Mouse (Mus musculus): Measurements from ENCODE around the gene Sgms2. TPM values are rescaled to one million over a fixed set of nuclear protein-coding genes. Genes with fewer than 3 reads are reported as not detected.

Sgms2 gene
- polyA plus RNA-seq, 1 experiment from 2014 or later = 10.5 TPM

DNA sequence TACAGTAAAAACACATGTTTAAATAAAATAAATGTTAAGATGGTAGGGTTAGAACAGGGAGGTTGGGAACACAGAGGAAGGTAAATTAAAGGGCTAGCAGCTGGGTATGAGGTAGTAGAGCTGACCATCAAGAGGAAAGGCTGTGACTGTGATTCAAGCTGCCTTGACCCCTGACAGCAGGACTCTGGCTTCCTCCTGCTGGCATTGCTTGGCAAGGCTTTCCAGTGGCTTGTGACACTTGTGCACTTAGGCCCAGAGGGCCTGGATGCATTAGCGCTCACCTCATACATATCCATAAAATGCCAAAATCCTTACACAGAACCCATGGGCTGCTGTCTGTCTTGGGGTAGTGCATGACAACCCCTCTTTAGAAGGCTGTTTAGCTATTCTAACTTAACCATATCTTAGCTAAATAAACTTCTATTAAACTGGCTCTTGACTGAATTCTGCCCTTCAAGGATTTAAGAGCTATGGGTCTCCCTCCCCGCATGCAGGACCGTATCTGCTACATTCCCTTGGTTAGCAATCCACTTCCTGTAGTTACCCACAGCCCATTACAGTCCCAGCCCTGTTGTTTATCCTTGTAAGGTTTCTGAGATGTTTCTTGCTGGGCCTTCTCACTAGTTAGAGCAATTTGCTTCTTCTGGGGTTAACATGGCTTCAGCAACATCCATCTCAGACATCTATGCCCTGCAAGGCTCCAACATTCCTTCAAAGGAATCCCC is 25.5 kb downstream of the Sgms2 start:
- Histone ChIP-seq H3K27ac (no peak overlapping the region), H3K36me3 (no peaks in the 10 kb centered on the region), H3K4me2 (peak overlapping the region; percentile 22), H3K9ac (no peak overlapping the region), H3K4me1 (peaks cover 24% of the 10 kb centered on the region), H3K27me3 (no peaks in the 10 kb centered on the region), H3K9me3 (replicated peaks) (no peaks in the 10 kb centered on the region), H3K4me3 (replicated peaks) (no peak overlapping the region)
- 68% methylated on average over 3 of the region's 3 CpGs for WGBS
- no peak for ATAC-seq (replicated peaks; ENCODE audit: low FRiP score)

DNA sequence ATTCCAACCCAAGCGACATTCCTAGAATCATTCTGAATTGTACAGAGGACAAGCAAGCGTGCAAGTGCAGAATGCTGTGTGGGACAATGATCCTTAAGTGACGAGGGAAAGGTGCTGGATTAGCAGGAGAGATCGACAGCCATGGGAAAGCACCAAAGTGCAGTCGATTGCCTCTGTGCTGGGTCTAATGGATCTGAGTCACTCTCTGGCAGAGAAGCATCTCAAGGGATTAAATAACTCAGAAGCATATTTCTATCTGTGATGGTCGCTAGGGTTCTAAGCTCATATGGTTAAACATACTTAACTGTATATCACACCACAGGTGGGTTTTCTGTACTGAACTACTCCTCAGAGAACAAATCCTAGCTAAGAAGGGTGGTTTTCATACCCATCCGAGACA is 118.2 kb downstream of the Sgms2 start:
- Histone ChIP-seq H3K9me3 (replicated peaks) (no peaks in the 10 kb centered on the region), H3K27ac (no peak overlapping the region), H3K4me1 (no peaks in the 10 kb centered on the region), H3K27me3 (no peaks in the 10 kb centered on the region), H3K36me3 (no peaks in the 10 kb centered on the region), H3K9ac (no peak overlapping the region), H3K4me3 (replicated peaks) (no peak overlapping the region), H3K4me2 (no peak overlapping the region)
- 85% methylated on average over 7 of the region's 7 CpGs for WGBS
- ATAC-seq (replicated peaks; ENCODE audit: low FRiP score) = no peak

DNA sequence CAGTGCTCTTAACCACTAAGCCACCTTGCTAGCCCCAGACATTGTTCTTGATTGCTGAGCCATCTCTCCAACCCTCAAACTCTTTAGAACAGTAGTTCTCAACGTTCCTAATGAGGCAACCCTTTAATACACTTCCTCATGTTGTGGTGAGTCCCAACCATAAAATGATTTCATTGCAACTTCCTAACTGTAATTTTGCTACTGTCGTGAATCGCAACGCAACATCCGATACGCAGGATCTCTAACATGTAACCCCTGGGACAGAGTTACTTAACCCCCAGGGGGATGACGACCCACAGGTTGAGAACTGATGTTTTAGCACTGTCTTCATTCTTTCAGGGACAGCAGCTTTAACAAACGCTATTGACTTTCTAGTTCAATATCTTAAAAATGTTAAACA is 122.5 kb downstream of the Sgms2 start:
- no peak overlapping the region for H3K9ac ChIP-seq
- peaks cover 18% of the 10 kb centered on the region for H3K4me1 ChIP-seq
- H3K4me2 ChIP-seq = no peak overlapping the region
- no peaks in the 10 kb centered on the region for H3K36me3 ChIP-seq
- H3K9me3 ChIP-seq (replicated peaks) = no peaks in the 10 kb centered on the region
- no peak overlapping the region for H3K27ac ChIP-seq
- WGBS = 90% methylated on average over 8 of the region's 8 CpGs
- ATAC-seq (replicated peaks; ENCODE audit: low FRiP score) = no peak
- no peaks in the 10 kb centered on the region for H3K27me3 ChIP-seq
- H3K4me3 ChIP-seq (replicated peaks) = no peak overlapping the region

DNA sequence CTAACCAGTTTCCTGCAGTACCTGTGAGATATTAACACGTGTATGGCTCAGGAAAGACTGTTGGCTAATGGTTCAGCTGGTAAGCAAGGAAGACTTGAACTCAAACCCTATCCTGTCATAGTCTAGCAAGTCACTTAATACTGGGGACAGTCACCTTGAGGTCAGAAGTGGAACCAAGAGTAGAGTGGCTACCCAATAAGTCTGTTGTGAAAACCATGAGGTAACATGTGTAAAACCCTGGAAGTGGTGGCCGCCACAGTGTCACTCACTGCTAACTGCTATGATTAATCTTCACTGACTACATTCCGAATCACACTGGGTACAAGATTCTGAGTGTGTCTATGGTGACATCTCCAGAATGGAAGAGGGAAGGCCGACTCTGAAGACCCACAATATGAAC is 123.8 kb downstream of the Sgms2 start:
- WGBS = 91% methylated on average over 4 of the region's 4 CpGs
- Histone ChIP-seq H3K9me3 (replicated peaks) (no peaks in the 10 kb centered on the region), H3K27me3 (no peaks in the 10 kb centered on the region), H3K4me1 (peaks cover 21% of the 10 kb centered on the region), H3K9ac (no peak overlapping the region), H3K27ac (no peak overlapping the region), H3K36me3 (no peaks in the 10 kb centered on the region), H3K4me3 (replicated peaks) (no peak overlapping the region), H3K4me2 (no peak overlapping the region)
- no peak for ATAC-seq (replicated peaks; ENCODE audit: low FRiP score)

DNA sequence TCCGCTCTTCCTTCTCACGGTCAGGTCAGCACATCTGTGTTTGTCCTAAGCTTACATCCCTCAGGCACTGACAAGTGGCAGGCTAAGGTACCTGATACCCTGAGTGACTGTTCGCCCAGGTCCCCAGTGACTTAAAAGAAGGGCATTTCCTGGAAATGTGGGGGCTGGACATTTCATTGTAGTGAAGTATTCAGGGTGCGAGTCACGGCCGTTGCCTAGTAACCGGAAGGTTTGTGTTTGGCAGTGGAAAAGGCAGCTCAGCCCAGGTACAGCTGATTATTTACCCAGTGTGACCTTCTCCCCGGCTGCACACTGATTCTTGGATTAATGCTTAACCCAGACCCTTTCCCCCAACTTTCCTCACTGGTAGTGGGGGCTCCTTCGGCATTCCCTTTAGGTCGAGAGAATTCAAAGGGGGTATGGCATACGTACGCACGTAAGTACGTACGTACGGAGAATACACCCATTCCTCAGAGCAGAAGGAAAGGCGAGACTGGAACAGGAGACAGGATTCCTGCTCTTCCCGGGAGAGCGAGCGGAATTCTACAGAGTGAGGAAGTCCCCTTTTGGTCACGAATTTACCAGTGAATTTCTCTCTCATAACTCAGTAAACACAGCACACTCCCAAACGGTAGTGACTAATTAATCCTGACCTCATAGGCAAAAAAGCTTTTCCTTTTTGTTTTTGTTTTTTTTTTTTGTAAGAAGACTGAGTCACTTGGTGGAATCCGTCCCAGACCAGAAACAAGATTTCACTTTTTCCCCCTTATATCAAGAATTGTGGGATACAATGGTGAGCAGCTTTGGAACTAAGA is 126.4 kb downstream of the Sgms2 start:
- ATAC-seq (replicated peaks; ENCODE audit: low FRiP score) = peak; percentile 93
- Histone ChIP-seq H3K36me3 (no peaks in the 10 kb centered on the region), H3K4me1 (peaks cover 21% of the 10 kb centered on the region), H3K27me3 (no peaks in the 10 kb centered on the region), H3K4me2 (peak overlapping the region; percentile 44), H3K4me3 (replicated peaks) (peak overlapping the region; percentile 24), H3K9me3 (replicated peaks) (no peaks in the 10 kb centered on the region), H3K9ac (no peak overlapping the region), H3K27ac (peak overlapping the region; percentile 79)
- WGBS = 45% methylated on average over 23 of the region's 23 CpGs

DNA sequence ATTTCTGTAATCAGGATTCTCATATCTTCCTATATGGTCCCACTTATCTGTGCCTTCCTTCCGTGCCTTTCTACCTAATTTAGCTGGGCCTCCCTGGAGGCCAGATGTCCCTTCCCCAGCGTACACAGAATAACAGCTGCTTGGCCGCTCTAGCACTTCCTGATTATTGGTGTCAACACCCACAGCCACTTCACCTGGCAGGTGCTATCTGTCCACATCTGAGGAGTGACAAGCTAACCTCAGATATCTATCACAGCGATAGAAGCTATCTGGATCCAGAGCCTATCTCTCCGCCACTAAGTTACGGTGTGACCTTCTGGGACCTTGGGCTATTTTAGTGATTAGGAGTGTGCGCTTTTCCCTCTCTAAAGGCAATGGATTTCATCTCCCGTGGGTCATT is 127.0 kb downstream of the Sgms2 start:
- Histone ChIP-seq H3K4me3 (replicated peaks) (peak overlapping the region; percentile 24), H3K4me2 (peak overlapping the region; percentile 44), H3K27ac (peak overlapping the region; percentile 79), H3K9me3 (replicated peaks) (no peaks in the 10 kb centered on the region), H3K27me3 (no peaks in the 10 kb centered on the region), H3K36me3 (no peaks in the 10 kb centered on the region), H3K9ac (no peak overlapping the region), H3K4me1 (peaks cover 24% of the 10 kb centered on the region)
- peak; percentile 23 for ATAC-seq (replicated peaks; ENCODE audit: low FRiP score)
- WGBS = 53% methylated on average over 8 of the region's 8 CpGs

DNA sequence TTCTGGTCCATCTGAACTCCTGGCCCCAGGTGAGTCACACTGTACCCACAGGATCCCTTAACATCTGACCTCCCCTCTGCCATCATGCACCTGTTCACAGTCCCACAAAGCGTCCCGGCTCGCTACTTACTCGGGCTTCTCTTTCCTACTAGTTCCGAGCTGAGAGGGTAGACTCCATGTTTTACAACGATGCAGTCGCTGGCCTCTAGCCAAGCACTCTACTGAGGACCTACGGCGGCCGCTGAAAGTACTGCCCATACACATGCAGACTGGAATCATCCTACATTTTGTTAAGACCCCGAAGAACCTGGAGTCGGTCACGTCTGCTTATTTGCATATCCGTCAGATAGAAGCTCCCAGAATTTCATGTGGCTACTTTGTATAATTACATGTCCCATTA is 127.6 kb downstream of the Sgms2 start:
- no peaks in the 10 kb centered on the region for H3K27me3 ChIP-seq
- no peaks in the 10 kb centered on the region for H3K9me3 ChIP-seq (replicated peaks)
- H3K4me2 ChIP-seq = no peak overlapping the region
- H3K36me3 ChIP-seq = no peaks in the 10 kb centered on the region
- WGBS = 87% methylated on average over 14 of the region's 14 CpGs
- ATAC-seq (replicated peaks; ENCODE audit: low FRiP score) = no peak
- H3K4me1 ChIP-seq = peaks cover 24% of the 10 kb centered on the region
- no peak overlapping the region for H3K9ac ChIP-seq
- no peak overlapping the region; the same call in 1 of the 2 replicates for H3K27ac ChIP-seq
- no peak overlapping the region for H3K4me3 ChIP-seq (replicated peaks)

DNA sequence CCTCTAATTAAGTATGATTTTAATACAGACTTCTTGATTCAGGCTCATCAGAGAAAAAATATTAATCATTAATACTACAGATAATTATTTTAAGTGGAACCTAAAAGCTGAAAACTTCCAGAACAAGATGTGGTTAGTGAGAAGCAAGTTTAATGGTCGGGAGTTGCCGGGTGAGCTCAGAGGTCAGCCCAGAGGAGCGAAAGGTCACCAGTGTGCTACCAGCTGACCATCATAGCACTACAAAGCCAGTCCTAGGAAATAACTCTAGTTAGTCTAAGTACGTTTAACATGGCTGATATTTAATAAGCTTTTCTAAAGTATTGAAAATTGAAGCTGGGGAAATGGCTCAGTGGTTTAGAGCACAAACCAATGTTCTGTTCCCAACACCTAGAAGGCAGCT is 129.3 kb downstream of the Sgms2 start:
- H3K27ac ChIP-seq = no peak overlapping the region
- peaks cover 24% of the 10 kb centered on the region for H3K4me1 ChIP-seq
- 47% methylated on average over 4 of the region's 4 CpGs for WGBS
- no peaks in the 10 kb centered on the region for H3K27me3 ChIP-seq
- H3K9me3 ChIP-seq (replicated peaks) = no peaks in the 10 kb centered on the region
- no peak overlapping the region for H3K4me2 ChIP-seq
- ATAC-seq (replicated peaks; ENCODE audit: low FRiP score) = no peak
- H3K36me3 ChIP-seq = no peaks in the 10 kb centered on the region
- no peak overlapping the region for H3K4me3 ChIP-seq (replicated peaks)
- no peak overlapping the region for H3K9ac ChIP-seq

DNA sequence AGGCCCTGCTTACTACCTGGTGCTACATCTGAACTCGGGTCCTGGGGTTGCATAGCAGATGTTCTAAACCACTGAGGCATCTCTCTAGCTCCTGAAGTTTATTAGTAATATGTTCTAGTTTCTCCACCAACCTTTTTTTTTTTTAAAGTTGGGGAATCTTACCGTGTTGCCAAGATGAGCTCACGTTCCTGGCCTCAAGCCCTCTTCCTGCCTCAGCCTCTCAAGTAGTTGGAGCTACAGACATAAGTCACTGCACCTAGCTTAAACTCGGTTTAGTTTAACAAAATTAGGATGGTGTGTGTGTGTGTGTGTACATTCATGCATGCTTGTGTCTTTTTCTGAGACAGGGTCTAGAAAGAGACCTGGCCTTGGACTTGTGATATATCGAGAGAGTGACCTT is 132.2 kb downstream of the Sgms2 start:
- WGBS = 77% methylated on average over 5 of the region's 5 CpGs
- Histone ChIP-seq H3K36me3 (no peaks in the 10 kb centered on the region), H3K9ac (no peak overlapping the region), H3K27me3 (no peaks in the 10 kb centered on the region), H3K4me2 (no peak overlapping the region), H3K9me3 (replicated peaks) (no peaks in the 10 kb centered on the region), H3K27ac (no peak overlapping the region), H3K4me3 (replicated peaks) (no peak overlapping the region), H3K4me1 (peaks cover 8% of the 10 kb centered on the region)
- ATAC-seq (replicated peaks; ENCODE audit: low FRiP score) = no peak

DNA sequence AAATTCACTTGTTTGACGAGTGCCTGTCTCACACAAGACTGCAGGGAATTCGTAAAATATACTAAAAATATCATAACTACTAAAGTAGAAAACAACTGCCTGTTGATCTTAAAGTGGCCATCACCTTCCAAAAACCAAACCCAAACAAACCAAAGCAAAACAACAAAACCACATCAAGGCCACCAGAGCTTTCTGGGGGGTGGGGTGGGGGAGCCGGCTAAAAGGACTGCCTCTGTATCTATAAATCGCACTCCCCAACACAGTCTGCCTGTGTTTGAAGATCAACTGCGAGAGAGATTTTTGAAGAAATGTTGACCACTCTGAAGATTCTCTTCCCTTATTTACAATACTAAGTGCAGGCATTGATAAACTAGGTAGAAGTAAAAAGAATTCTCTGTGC is 133.0 kb downstream of the Sgms2 start:
- no peak overlapping the region for H3K27ac ChIP-seq
- 67% methylated on average over 5 of the region's 5 CpGs for WGBS
- no peak overlapping the region for H3K4me3 ChIP-seq (replicated peaks)
- no peak for ATAC-seq (replicated peaks; ENCODE audit: low FRiP score)
- no peaks in the 10 kb centered on the region for H3K27me3 ChIP-seq
- no peaks in the 10 kb centered on the region for H3K9me3 ChIP-seq (replicated peaks)
- H3K36me3 ChIP-seq = no peaks in the 10 kb centered on the region
- no peak overlapping the region for H3K9ac ChIP-seq
- peaks cover 2% of the 10 kb centered on the region; the same call in 1 of the 2 replicates for H3K4me1 ChIP-seq
- H3K4me2 ChIP-seq = no peak overlapping the region

DNA sequence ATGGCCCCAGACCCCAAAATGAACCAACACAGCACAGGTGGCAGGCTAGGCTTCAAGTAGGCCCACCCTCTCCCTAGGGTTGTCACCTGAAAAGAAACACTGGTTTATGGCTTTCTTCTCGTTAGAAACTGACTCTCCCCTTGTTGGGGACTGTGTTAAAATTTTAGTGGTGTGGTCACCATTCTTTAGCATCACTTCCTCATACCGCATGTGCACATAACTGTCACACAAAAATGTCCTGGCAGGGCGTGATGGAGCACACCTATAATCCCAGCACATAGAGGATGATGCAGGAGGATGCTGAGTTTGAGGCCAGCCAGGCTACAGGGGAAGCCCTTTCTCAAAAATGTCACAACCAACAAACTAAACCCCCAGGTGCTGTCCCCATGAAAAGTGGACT is 133.6 kb downstream of the Sgms2 start:
- no peaks in the 10 kb centered on the region for H3K9me3 ChIP-seq (replicated peaks)
- 71% methylated on average over 3 of the region's 3 CpGs for WGBS
- no peak overlapping the region for H3K4me3 ChIP-seq (replicated peaks)
- no peaks in the 10 kb centered on the region for H3K36me3 ChIP-seq
- H3K4me1 ChIP-seq = peaks cover 2% of the 10 kb centered on the region; the same call in 1 of the 2 replicates
- ATAC-seq (replicated peaks; ENCODE audit: low FRiP score) = no peak
- H3K27ac ChIP-seq = no peak overlapping the region
- no peak overlapping the region for H3K4me2 ChIP-seq
- H3K27me3 ChIP-seq = no peaks in the 10 kb centered on the region
- H3K9ac ChIP-seq = no peak overlapping the region

DNA sequence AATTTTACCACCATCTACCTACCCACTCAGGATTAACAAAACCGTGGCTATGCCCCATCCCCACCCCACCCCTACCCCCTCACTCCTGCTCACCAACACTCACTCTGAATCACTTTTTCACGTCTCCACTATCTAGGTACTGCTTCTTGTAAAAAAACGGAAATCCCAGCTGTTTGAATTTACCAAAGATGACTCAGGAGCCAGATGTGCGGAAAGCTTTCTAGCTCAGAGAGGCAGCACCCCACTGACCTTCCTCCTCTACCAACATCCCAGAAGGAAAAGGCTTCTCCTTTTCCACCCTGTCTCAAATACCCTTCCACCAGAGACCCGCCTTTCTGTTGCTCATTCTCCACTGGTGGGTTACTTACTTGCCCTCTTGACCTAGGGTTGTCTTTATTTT is 135.2 kb downstream of the Sgms2 start:
- Histone ChIP-seq H3K9ac (no peak overlapping the region), H3K36me3 (no peaks in the 10 kb centered on the region), H3K4me3 (replicated peaks) (no peak overlapping the region), H3K27me3 (no peaks in the 10 kb centered on the region), H3K27ac (no peak overlapping the region), H3K9me3 (replicated peaks) (no peaks in the 10 kb centered on the region), H3K4me1 (peaks cover 2% of the 10 kb centered on the region; the same call in 1 of the 2 replicates), H3K4me2 (no peak overlapping the region)
- WGBS = 62% methylated on average over 5 of the region's 5 CpGs
- no peak for ATAC-seq (replicated peaks; ENCODE audit: low FRiP score)
